Mouse (Mus musculus) splenic B cell, adult 2 months (primary cell): ENCODE data around the gene Fam49a.

ENCODE experiments used
- DNase-seq: peaks from one replicate; pipeline ENCODE4 v3.0.0-alpha.2; 2011; ENCODE audit warnings: low read depth, low spot score
- H3K27me3 ChIP-seq: 2 replicates; pipeline ENCODE4 v1.6.1; 2012; ENCODE audit warnings: mild to moderate bottlenecking, low read length, moderate library complexity, mixed read lengths; ENCODE audit not compliant: control insufficient read depth, poor library complexity, insufficient read depth, severe bottlenecking
- H3K36me3 ChIP-seq: 2 replicates; pipeline ENCODE4 v1.6.1; 2012; ENCODE audit warnings: mild to moderate bottlenecking, low read length, moderate library complexity, mixed read lengths; ENCODE audit not compliant: control insufficient read depth, poor library complexity, insufficient read depth, severe bottlenecking

The Fam49a gene

DNA sequence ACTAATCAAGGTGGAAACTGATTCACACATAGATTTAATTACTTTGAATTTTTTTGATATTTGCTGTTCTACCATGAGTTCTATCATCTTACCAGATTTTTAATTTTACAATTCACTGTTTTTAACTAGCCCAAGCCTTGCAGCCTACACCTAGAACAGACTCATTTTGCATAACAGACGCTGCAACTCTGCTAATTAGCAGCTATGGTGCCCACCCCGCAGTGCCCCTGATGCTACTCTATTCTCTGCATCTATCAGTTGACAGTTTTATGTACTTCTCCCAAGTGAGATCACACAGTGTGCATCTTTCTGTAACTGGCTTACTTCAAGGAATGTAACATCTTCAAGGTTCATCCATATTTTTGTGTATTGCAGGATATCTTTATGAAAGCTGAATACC is 86.7 kb downstream of the Fam49a start:
- DNase-seq = no peak
- Histone ChIP-seq H3K27me3 (no peaks in the 10 kb centered on the region), H3K36me3 (no peaks in the 10 kb centered on the region)

DNA sequence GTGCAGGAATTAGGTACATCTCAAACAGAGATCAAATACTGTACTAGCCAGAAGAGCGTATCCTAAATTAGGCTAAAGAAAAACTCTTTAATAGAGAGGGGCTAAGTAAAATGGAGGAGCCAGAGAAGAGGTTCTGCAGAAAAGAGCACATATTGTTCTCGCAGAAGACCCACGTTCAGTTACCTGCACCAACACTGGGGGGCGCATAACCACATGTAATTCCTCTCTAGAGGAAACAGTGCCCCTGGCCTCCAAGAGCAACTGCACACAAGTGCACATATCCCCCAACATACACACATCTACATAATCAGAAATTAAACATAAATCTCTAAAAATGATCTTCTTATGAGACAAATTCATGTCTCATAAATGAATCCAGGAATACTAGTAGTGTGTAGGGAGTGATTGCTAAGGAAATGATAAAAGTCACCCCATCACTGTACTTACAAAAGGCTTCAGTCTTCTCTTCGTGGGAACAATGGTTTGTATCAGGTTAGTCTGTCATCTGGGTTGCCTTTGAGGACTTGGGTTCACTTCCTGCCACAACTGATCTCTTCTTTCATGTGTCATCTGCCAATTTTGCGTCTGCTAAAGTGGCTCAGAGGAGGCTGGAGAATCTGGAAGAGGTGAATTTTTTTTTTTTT is 87.8 kb downstream of the Fam49a start:
- DNase-seq = peak; percentile 7
- Histone ChIP-seq H3K27me3 (no peaks in the 10 kb centered on the region), H3K36me3 (no peaks in the 10 kb centered on the region)

DNA sequence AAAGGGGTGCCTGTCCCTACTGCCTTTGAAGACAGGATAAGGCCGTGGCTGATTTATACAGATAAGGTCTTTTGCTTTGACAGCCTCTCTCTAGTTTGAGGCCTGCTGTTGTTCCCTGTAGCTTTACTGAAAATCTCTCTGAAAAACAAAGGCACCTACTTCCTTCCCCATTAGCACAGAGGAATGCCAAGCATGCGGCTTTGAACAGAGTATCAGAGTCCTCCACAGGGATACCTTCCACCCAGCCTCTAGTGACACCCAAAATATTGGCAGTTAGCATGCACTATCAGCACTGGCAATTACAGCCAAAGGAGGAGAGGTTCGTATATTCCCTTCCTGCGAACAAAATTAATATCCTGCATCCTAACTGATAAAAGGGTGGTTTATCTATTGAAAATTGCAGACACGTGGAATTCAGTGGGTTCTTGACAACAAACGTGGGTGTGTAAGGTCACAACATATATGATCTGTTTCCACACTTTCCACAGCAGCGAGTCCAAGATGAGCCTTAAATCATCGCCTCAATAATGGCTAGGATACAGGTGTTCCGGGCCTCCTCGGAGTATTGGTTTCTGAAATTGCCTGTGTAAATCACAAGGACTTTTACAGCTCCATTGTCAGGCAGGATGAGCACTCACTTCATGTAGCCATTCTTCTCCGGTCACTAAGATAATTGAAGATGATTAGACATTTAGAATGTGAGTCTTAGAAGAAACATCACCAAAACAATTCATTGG is 90.0 kb downstream of the Fam49a start:
- no peak for DNase-seq
- peaks cover 1% of the 10 kb centered on the region; the same call in 1 of the 2 replicates for H3K36me3 ChIP-seq
- H3K27me3 ChIP-seq = no peaks in the 10 kb centered on the region

DNA sequence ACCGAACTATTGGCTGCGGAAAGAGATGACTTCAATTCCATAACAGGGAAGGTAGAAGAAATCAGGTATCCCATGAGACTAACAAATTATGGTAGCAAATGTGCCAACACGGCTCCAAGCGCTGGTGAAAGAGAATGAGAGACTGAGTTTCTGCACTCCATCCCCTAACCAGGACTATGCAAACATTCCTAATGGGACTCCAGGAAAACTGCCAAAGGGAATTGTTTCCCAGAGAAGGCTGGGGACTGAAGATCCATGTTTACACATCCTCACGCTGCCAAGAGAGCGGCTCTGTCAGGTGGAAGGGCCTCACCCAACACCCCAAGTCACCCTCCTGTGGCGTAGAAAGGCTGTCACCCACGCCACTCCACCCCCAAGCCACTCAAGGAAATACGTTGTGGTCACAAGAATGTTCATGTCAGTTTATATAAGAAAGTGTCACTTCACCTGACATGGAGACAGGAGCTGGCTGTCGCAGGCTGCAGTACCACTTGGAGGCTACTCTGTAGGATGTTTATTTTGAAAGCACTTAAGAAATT is 92.2 kb downstream of the Fam49a start:
- no peak for DNase-seq
- H3K36me3 ChIP-seq = peaks cover 1% of the 10 kb centered on the region; the same call in 1 of the 2 replicates
- H3K27me3 ChIP-seq = no peaks in the 10 kb centered on the region

DNA sequence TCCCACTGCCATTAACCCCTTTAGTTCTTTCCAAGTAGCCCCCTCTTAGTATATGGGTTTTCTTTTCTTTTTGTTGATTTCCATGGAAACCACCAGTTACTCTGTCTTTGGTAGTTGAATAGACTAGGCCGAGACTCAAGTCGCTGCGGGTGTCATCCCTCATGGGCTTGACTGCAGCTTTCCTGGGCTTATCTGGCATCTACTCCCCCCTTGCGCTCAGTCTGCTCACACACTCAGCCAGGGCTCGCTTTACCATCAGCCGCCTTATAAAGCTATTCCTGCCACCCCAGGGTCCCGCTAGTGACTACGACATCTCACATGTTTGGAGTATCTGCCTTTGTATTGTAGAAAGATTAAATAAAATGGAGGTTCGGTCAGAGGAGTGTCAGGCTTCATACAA is 94.1 kb downstream of the Fam49a start:
- H3K36me3 ChIP-seq = peaks cover 2% of the 10 kb centered on the region; the same call in 1 of the 2 replicates
- no peak for DNase-seq
- no peaks in the 10 kb centered on the region for H3K27me3 ChIP-seq

DNA sequence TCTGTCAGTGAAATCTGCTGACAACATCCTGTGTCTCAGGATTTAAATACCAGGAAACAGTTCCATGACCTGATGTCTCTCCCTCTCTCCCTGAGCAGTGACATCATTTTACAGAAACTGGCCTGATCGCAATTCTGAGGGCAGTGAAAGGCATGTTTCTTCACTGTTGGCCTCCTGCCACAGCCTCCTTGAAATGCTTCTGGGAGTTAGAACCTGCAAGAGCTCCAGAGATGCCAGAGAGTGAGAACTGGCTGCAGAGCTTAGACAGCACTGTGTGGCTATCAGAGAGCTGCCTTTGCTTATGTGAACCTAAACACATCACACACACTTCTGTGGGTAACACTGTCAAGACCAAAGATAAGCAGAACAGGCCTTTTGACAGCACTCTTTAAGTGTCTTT is 94.5 kb downstream of the Fam49a start:
- H3K36me3 ChIP-seq = peaks cover 4% of the 10 kb centered on the region; the same call in 1 of the 2 replicates
- DNase-seq = no peak
- no peaks in the 10 kb centered on the region for H3K27me3 ChIP-seq

DNA sequence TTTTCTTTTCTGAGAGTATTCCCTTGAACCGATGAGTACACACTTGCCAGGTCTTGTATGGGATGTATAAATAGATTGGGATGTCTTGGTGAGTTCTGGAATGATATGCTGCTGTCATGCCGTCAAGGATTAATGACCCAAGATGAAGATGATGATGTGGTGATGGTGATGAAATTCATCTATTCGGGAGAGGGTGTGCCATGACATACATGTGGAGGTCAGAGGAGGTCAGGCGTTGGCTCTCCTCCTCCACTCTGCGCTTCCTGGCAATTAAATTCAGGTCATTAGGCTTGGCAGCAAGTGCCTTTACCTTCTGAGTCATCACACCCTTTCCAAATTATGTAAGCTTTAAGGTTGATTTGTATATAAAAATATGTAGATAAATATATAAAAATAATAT is 95.0 kb downstream of the Fam49a start:
- H3K27me3 ChIP-seq = no peaks in the 10 kb centered on the region
- H3K36me3 ChIP-seq = peaks cover 4% of the 10 kb centered on the region; the same call in 1 of the 2 replicates
- no peak for DNase-seq

DNA sequence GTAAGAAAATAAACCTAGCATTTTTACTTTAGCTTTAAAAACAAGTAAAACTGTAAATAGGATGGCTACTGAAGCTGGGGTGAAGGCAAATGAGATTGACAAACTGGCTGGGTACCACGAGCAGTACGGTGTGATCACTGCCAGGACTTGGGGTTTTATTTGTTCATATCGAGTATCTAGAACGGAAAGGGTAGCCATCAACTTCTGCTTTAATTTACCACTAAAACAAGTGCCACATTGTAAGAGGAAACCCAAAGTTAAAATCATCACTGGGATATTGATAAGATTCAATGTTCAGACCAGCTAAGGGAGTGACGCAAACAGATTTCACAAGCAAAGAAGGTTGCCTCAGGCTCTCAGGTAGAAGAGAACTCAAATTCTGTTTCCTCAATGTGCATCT is 98.0 kb downstream of the Fam49a start:
- DNase-seq = no peak
- Histone ChIP-seq H3K27me3 (no peaks in the 10 kb centered on the region), H3K36me3 (peaks cover 5% of the 10 kb centered on the region; the same call in 1 of the 2 replicates)

DNA sequence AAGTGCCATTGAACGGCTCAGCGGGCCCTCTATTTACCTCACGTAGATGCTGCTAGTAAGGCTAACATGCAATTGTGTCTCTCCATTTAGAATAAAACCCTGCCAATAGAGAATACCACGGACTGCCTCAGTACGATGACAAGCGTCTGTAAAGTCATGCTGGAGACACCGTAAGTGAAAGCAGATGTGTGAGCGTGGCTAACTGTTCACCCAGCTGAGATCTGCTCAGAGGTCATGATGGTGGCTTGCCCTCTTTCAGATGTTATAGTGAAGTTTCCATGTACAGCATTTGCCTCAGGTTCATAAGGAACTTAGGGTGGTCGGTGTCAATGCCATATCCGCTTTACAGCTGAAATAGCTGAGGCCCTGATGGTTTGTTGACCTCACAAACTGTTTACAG is 100.4 kb downstream of the Fam49a start:
- Histone ChIP-seq H3K36me3 (0 out of 2 replicates have a peak, but pooled peaks cover 4% of the 10 kb centered on the region), H3K27me3 (no peaks in the 10 kb centered on the region)
- no peak for DNase-seq

DNA sequence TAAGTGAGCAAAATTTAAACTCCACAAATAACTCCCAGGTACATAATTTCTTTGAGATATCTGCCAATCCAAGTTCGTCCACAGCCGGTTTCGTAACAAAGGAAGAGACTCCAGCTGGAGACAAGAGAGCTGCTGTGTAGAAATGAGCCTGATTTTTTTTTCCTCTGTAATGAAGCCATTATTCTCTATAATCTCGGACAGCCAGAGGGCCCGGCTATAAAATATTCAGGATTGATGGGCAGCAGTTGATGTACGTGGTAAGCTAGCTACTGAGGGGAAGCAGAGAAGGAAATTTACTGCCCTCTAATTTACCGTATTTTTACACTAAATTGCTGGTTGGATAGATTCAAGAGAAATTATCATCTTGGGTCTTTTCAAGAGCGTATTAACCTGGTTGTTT is 102.3 kb downstream of the Fam49a start:
- Histone ChIP-seq H3K36me3 (0 out of 2 replicates have a peak, but pooled peaks cover 4% of the 10 kb centered on the region), H3K27me3 (no peaks in the 10 kb centered on the region)
- DNase-seq = no peak

DNA sequence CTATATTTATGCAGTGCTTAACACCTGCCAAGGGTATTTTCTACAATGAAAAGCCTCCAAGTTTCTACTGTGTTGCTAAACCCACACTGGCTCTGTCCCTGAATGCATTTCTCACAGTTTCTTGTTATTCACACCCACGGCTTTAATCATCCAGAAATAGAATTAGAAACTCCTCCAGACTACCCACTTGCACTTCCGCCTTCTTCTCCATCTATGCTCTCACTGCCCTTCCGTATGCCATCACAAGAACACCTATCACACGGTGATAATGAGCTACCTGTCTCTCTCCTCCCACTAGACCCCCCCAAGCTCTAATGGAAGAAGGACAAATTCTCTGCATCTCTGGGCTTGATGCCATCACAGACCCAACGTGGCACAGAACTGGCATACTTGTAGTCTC is 105.5 kb downstream of the Fam49a start:
- DNase-seq = no peak
- Histone ChIP-seq H3K36me3 (peaks cover 1% of the 10 kb centered on the region; the same call in 1 of the 2 replicates), H3K27me3 (no peaks in the 10 kb centered on the region)

DNA sequence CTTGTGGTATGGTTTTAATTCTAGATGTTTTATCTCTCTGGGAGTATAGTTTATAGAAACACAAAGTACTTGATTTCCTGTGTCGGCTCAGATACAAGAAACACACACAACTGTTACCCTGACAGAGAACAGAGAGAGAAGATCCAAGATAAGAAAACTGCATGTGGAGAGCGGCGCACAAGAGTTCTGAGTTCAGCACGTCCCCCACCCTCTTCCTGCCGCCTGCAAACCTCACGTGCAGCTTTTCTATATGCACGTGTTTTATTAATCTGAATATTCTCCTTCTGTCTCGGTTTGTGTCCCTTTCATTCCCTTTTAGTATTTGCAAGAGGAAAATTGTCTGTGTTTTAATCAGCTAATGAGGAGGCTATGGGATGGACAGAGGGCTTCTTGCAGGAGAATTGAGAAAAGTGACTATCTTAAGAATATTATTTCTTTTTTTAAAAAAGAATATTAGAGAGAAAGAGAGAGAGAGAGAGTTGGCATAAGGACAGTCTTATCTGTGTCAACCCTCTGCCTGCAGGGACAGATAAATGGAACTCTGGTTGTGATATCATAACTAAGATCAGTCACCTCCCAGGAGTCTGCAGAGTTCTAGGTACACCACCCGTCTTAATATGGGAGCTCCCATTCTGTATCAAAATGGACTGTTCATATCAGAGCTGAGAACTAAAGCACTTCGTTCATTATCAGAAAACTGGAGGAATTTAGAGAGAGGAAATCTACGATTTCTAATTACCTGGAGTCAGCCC is 111.3 kb downstream of the Fam49a start:
- DNase-seq = no peak
- no peaks in the 10 kb centered on the region for H3K27me3 ChIP-seq

DNA sequence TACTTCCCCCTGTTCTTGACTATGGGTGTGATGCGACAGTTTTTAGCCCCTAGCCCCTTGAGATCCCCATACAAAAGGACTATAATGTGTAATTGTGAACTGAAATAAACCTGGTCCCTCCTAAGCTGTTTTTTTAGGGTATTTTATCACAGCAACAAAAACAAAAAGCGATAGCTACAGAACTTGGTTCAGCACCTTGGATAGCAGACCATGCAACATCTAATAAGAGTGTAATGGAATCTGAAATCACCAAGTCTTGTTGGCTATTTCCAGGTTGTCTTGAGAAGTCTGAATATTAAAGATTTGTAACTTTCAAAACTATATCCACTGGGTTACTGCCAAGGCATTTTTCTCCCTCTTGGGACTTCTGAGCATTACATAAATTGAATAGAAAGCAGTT is 117.1 kb downstream of the Fam49a start:
- DNase-seq = no peak
- no peaks in the 10 kb centered on the region for H3K36me3 ChIP-seq
- no peaks in the 10 kb centered on the region for H3K27me3 ChIP-seq

More for the DNA sequence above, 111.3 kb downstream of the Fam49a start:
- H3K36me3 ChIP-seq = no peaks in the 10 kb centered on the region; the same call in 1 of the 2 replicates

DNA sequence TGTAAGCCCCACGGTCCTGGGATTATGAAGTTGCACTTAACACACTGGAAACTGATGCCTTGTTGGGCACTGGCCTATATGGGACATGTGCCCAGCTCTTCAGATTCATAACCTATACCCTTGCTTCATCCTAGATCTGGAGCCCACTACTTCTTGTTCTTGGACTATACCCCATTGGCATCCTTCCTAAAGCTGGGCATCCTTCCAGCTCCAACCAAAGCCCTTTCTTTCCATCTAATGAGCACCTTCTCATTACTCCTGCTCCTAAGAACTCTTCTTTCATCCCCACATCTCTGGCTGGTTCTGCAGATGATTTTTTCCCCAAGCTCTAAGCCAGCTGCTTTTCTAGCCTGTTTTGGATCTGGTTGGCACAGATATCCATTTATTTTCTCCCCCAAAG is 127.3 kb downstream of the Fam49a start:
- Histone ChIP-seq H3K27me3 (no peaks in the 10 kb centered on the region), H3K36me3 (no peaks in the 10 kb centered on the region)
- no peak for DNase-seq

DNA sequence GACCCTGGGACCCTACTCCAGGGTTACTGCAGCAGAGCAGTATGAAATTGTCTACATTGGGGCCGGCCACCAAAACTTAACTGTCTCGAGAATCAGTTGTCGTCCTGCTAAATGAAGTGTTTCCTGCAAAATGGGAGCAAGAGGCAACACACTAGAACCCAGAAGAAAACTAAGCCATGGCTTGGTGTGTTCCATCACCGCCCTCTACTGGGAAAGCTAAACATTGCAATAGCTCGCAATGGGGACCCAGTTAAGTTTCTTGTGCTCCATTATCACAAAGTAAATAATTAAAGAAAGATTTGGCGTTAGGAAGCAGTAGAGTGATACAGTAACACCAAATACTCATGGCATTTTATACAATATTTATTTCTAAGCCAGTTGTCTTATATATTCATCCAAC is 134.3 kb downstream of the Fam49a start:
- H3K27me3 ChIP-seq = no peaks in the 10 kb centered on the region

More for the DNA sequence above, 134.3 kb downstream of the Fam49a start:
- DNase-seq = peak; percentile 60
- no peaks in the 10 kb centered on the region for H3K36me3 ChIP-seq
